Mouse (Mus musculus) cerebellum, adult 9-11 months (tissue): Measurements from ENCODE around the gene Lcn4.

Source experiments
- DNase-seq: peaks from one replicate; pipeline ENCODE4 v3.0.0; 2022

Lcn4 gene

GRCm38 (mm10) chr2:26634629-26635488, 36.2 kb downstream of the Lcn4 start:
- DNase-seq = peak; percentile 24

- no peak for DNase-seq
Observed at GRCm38 (mm10) chr2:26633953-26634530, 37.0 kb downstream of the Lcn4 start.

DNA sequence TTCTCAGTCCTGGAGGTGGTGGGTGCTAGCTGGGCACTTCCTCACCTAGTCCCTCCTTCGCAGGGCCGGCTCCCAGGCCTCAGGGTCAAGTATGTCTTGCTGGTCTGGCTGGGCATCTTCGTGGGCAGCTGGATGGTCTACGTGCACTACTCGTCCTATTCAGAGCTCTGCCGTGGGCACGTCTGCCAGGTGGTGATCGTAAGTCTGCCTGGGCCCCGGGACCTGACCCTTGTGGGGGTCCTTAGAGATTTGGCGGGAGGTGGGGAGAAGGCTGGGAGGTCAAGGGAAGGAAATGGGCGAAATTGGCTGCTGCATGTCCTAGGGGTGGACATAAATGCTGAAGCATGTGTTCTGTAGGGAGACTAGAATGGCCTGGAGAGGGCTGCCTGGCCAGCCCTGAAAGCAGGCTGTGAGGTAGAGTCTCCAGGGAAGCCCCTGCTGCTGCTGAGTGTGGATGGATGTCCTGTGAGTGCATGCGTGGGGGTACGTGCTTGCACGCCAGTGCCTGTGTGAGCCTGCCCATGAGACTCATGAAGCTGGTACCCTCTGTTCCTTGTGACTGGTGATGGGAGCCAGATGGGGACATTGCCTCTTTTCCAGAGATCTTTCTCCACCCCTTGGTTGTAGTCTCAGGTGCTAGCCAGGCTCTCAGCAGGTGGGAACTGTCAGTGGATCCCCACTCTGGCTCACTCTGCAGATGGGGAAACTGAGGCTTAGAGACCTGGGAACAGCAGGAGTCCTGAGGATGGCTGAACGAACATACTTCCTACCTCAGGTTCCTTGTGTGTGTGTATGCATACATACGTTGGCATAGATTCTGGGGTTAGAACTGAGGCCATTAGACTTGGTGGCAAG, 38.3 kb downstream of the Lcn4 start:
- DNase-seq = peak; percentile 18

GRCm38 (mm10) chr2:26628792-26629437, 42.2 kb downstream of the Lcn4 start:
- no peak for DNase-seq

- peak; percentile 91 for DNase-seq
Observed at GRCm38 (mm10) chr2:26627921-26628739, 43.0 kb downstream of the Lcn4 start, which contains the start of gene Fam69b. TSS of gene Fam69b (plus strand) at chr2:26628457.

DNA sequence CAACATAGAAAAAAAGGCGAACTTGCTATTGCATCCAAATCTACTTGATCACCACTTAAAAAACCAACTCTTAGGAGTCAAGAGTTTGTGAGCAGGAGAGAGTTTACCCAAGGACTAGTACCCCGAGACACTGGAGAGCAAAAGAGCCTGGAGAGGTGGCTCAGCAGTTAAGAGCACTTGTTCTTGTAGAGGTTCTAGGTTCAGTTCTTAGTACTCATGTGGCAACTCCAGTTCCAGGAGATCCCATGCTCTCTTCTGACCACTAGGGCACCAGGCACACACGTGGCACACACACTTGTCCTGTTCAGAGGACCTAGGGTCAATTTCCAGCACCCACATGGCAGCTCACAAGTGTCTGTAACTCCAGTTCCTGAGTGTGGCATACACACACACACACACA, 45.0 kb downstream of the Lcn4 start:
- no peak for DNase-seq

DNA sequence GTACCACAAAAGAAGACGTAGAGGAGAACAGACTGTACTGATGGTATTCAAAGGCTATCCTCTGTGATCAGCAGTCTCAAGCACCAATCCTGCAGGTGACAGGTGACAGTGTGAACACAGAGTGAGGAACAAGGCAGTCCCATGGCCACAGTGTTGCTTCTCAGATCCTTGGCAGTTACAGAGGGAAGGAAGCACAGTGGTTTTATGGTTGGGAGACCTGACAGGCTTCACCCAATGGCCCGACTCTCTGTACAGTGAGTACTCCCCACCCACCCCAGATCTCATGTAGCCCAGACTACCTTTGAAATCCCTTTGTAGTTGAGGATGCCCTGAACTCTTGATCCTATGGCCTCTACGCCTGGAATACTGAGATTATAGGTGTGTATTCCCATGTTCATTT, 45.7 kb downstream of the Lcn4 start:
- no peak for DNase-seq

- no peak for DNase-seq
Observed at GRCm38 (mm10) chr2:26622984-26623383, 48.1 kb downstream of the Lcn4 start.

DNA sequence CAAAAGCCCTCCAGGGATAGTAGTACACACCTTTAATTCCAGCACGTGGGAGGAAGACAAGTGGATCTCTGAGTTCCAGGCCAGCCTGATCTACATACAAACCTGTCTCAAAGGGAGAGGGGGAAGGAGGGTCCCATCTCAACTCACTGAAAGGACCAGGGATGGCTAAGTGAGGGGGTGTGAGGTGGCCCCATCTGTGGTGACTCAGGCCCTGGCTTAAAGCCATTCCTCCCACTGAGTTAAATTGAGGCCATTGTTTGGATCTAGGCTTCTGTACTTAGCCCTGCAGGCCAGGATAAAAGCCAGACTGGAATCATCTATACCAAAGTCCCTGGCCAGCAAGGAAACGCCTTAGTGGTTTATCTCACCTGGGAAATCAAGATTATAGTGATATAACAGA, 49.8 kb downstream of the Lcn4 start:
- DNase-seq = no peak

DNA sequence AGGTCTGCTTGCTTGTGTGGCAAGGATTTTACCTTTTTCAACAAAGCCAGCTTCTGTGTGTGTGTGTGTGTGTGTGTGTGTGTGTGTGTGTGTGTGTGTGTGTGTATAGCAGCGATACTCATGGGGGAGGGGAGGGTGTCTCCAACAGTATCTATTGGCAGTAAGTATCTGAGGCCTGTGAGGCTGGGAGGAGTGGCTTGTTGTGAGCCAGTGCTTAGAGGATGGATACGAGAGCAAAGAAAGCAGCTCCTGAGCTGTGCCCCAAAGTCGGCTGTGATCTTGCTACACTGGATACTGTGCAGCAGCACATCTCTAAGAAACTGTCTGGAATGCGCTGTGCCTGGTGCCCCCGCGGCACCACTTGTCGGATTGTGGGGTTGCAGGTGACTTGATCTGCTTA, 53.2 kb downstream of the Lcn4 start:
- DNase-seq = no peak
